Mouse (Mus musculus): ENCODE measurements around the gene Rusc2. TPM values are rescaled to one million over a fixed set of nuclear protein-coding genes. Genes with fewer than 3 reads are reported as not detected.

The Rusc2 gene
- polyA plus RNA-seq, 1 experiment from 2014 or later, result 11.8 TPM

DNA sequence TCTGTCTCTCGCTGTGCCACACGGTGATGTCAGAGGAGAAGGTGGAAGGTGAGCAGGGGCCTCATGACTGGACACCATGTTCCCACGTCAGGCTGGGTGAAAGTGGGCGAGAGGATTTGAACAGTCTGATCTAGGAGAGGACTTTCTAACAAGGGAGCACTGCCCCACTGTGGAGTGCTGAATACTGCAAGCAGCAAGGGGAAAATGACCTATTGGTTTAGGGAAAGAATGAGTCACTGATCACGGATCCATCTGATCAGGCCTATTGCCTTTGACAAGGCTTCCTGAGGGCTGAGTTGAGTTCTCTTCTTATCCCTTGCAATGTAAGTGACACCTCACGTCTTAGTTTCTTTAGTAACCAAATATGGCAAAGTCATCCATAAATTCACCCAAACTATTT is 28.1 kb upstream of the Rusc2 start:
- Histone ChIP-seq H3K4me3 (ENCODE audit: low read length) (no peak overlapping the region), H3K4me1 (ENCODE audit: control insufficient read depth, insufficient read depth, low read length) (no peaks in the 10 kb centered on the region), H3K4me2 (ENCODE audit: low read depth, low read length) (no peak overlapping the region), H3K27me3 (replicated peaks; ENCODE audit: control insufficient read depth, insufficient read depth, low read length) (no peaks in the 10 kb centered on the region), H3K36me3 (ENCODE audit: control insufficient read depth, insufficient read depth, low read length) (no peaks in the 10 kb centered on the region), H3K9ac (ENCODE audit: low read depth, low read length) (no peak overlapping the region), H3K9me3 (ENCODE audit: control insufficient read depth, low read length) (no peaks in the 10 kb centered on the region), H3K27ac (ENCODE audit: low read length) (no peak overlapping the region)
- ATAC-seq, result no peak
- 85% methylated on average over 6 of the region's 6 CpGs for WGBS

DNA sequence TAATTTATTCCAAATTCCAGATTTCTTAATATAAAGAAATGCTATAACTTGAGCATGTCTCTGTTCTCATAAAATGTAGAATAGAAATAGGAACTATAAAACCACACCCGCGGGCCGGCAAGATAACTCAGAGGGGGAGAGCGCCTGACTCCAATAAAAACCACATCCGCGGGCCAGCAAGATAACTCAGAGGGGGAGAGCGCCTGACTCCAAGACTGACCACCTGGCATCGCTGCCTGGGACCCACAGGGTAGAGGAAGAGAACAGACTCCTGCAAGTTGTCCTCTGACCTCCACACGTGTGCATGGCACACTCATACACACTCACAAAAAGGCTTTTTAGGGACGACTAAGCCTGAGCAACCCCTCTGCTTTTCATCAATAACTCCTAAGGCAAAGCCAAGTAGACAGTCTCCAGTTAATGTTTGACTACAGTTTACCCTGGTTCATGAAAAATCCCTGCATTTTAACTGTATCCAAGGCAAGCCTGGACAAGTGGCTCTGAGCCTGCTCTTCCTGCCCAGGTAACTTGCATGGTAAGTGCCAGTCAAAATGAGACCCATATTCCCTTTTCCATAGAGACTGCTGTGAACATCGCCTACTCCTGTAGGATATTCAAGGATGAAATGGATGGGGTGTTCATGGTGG is 16.7 kb upstream of the Rusc2 start:
- WGBS, result 59% methylated on average over 11 of the region's 11 CpGs
- H3K9ac ChIP-seq (ENCODE audit: low read depth, low read length), result no peak overlapping the region
- no peaks in the 10 kb centered on the region for H3K9me3 ChIP-seq (ENCODE audit: control insufficient read depth, low read length)
- H3K36me3 ChIP-seq (ENCODE audit: control insufficient read depth, insufficient read depth, low read length), result no peaks in the 10 kb centered on the region
- 0 out of 2 replicates have a peak overlapping the region, but pooled peaks have one; percentile 32 for H3K4me2 ChIP-seq (ENCODE audit: low read depth, low read length)
- ATAC-seq, result peak; percentile 92
- peaks cover 10% of the 10 kb centered on the region for H3K4me1 ChIP-seq (ENCODE audit: control insufficient read depth, insufficient read depth, low read length)
- no peak overlapping the region for H3K4me3 ChIP-seq (ENCODE audit: low read length)
- H3K27me3 ChIP-seq (replicated peaks; ENCODE audit: control insufficient read depth, insufficient read depth, low read length), result no peaks in the 10 kb centered on the region
- H3K27ac ChIP-seq (ENCODE audit: low read length), result peak overlapping the region; percentile 89

DNA sequence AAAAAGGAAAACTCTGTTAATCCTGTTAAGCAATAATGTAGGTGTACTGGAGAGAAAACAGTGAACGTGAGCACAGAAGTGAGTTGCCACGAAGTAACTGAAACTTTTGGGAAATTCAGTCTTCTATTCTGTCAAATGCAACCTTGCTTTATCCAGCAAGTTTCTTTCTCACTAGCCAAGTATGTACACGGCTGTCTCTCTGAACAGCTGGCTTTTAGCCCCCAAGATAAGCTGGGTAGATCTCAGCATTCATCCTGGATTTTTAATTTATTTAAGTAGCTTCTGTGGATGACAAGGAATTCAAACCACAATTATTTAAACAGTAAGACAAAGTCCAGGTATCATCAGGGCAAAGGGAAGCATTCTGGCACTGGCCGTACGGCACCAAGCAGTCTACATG is 14.5 kb upstream of the Rusc2 start:
- H3K27me3 ChIP-seq (replicated peaks; ENCODE audit: control insufficient read depth, insufficient read depth, low read length), result no peaks in the 10 kb centered on the region
- no peak overlapping the region for H3K4me2 ChIP-seq (ENCODE audit: low read depth, low read length)
- H3K9me3 ChIP-seq (ENCODE audit: control insufficient read depth, low read length), result no peaks in the 10 kb centered on the region
- peaks cover 10% of the 10 kb centered on the region for H3K4me1 ChIP-seq (ENCODE audit: control insufficient read depth, insufficient read depth, low read length)
- no peaks in the 10 kb centered on the region for H3K36me3 ChIP-seq (ENCODE audit: control insufficient read depth, insufficient read depth, low read length)
- no peak overlapping the region for H3K9ac ChIP-seq (ENCODE audit: low read depth, low read length)
- no peak overlapping the region for H3K27ac ChIP-seq (ENCODE audit: low read length)
- 62% methylated on average over 5 of the region's 5 CpGs for WGBS
- no peak for ATAC-seq
- H3K4me3 ChIP-seq (ENCODE audit: low read length), result no peak overlapping the region

DNA sequence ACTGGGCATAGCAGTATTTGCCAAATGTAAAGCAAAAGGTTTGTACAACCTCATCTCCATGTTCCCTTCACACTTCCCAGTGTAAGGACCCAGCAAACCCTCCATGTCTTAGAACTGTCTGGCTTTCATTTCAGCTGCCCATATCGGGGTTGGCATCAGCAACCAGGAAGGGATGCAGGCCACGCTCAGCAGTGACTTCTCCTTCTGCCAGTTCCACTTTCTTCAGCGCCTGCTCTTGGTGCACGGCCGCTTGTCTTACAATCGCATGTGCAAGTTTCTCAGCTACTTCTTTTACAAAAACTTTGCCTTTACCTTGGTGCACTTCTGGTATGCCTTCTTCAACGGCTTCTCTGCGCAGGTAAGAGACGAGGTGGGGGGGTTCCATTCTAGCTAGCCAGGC is 14.0 kb upstream of the Rusc2 start:
- Histone ChIP-seq H3K27me3 (replicated peaks; ENCODE audit: control insufficient read depth, insufficient read depth, low read length) (no peaks in the 10 kb centered on the region), H3K27ac (ENCODE audit: low read length) (no peak overlapping the region), H3K36me3 (ENCODE audit: control insufficient read depth, insufficient read depth, low read length) (no peaks in the 10 kb centered on the region), H3K4me3 (ENCODE audit: low read length) (no peak overlapping the region), H3K4me1 (ENCODE audit: control insufficient read depth, insufficient read depth, low read length) (peaks cover 8% of the 10 kb centered on the region), H3K9ac (ENCODE audit: low read depth, low read length) (no peak overlapping the region), H3K4me2 (ENCODE audit: low read depth, low read length) (no peak overlapping the region), H3K9me3 (ENCODE audit: control insufficient read depth, low read length) (no peaks in the 10 kb centered on the region)
- WGBS, result 87% methylated on average over 9 of the region's 9 CpGs
- no peak for ATAC-seq

DNA sequence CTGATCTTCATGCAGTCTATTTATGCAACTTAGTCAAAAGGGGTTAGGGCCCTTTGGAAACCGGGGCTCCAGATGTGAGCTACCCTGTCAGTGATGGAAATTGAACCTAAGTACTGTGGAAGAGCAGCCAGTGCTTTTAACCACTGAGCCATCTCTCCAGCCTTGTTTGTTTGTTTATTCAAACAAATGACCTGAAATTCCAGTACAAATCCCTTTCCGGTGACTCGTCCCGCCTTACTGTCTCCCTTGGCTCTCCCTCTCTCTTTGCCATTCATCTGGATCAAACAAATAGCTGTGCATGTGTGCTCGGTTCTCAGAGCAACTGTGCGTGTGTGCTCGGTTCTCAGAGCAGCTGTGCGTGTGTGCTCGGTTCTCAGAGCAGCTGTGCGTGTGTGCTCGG is 10.4 kb upstream of the Rusc2 start:
- Histone ChIP-seq H3K27ac (ENCODE audit: low read length) (no peak overlapping the region), H3K9ac (ENCODE audit: low read depth, low read length) (no peak overlapping the region), H3K27me3 (replicated peaks; ENCODE audit: control insufficient read depth, insufficient read depth, low read length) (no peaks in the 10 kb centered on the region), H3K4me2 (ENCODE audit: low read depth, low read length) (no peak overlapping the region), H3K36me3 (ENCODE audit: control insufficient read depth, insufficient read depth, low read length) (no peaks in the 10 kb centered on the region), H3K4me1 (ENCODE audit: control insufficient read depth, insufficient read depth, low read length) (peaks cover 4% of the 10 kb centered on the region; the same call in 1 of the 2 replicates), H3K4me3 (ENCODE audit: low read length) (no peak overlapping the region), H3K9me3 (ENCODE audit: control insufficient read depth, low read length) (no peaks in the 10 kb centered on the region)
- no peak for ATAC-seq
- WGBS, result 64% methylated on average over 11 of the region's 11 CpGs

DNA sequence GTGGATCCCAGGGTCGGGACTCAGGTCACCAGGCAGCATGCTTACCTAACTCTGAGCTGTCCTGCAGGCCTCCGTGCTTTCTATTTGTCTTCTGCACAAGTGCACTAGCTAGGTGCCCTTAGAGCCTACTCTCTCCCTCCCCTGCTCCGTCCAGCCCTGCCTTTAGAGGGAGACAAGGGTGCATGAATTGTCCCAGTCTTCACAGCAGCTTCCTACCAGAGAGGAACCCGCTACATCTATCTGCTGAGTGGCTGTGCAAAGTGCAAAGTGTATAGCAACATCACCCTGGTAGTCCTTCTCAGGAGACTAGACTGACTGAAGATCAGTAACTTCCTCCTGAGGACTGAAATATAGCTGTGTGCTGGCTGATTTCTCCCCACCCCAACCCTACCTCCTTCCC is 9.6 kb upstream of the Rusc2 start:
- ATAC-seq, result peak; percentile 77
- no peaks in the 10 kb centered on the region for H3K9me3 ChIP-seq (ENCODE audit: control insufficient read depth, low read length)
- H3K36me3 ChIP-seq (ENCODE audit: control insufficient read depth, insufficient read depth, low read length), result no peaks in the 10 kb centered on the region
- no peaks in the 10 kb centered on the region for H3K27me3 ChIP-seq (replicated peaks; ENCODE audit: control insufficient read depth, insufficient read depth, low read length)
- no peak overlapping the region for H3K4me3 ChIP-seq (ENCODE audit: low read length)
- no peak overlapping the region for H3K9ac ChIP-seq (ENCODE audit: low read depth, low read length)
- no peak overlapping the region for H3K4me2 ChIP-seq (ENCODE audit: low read depth, low read length)
- peaks cover 4% of the 10 kb centered on the region; the same call in 1 of the 2 replicates for H3K4me1 ChIP-seq (ENCODE audit: control insufficient read depth, insufficient read depth, low read length)
- 53% methylated on average over 4 of the region's 4 CpGs for WGBS
- peak overlapping the region; percentile 14; the same call in 1 of the 2 replicates for H3K27ac ChIP-seq (ENCODE audit: low read length)

DNA sequence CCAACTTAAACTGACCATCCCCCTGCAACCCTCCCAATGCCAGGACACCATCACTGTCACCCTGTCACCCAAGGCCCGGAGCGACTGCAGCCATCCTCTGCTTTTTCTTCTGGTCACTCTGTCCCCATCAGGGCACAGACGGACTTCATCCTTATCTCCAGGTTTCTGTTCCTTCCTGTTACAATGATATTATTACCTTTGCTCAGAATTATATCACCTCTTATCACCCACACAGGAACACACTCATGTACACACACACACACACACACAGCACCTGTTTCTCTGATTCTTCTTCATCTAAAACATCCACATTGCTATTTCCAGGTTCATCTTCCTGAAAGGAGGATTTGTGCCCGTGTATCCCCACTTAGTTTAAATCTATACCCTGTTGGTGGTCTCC is 7.5 kb upstream of the Rusc2 start:
- Histone ChIP-seq H3K36me3 (ENCODE audit: control insufficient read depth, insufficient read depth, low read length) (no peaks in the 10 kb centered on the region), H3K9me3 (ENCODE audit: control insufficient read depth, low read length) (no peaks in the 10 kb centered on the region), H3K9ac (ENCODE audit: low read depth, low read length) (no peak overlapping the region), H3K4me1 (ENCODE audit: control insufficient read depth, insufficient read depth, low read length) (peaks cover 4% of the 10 kb centered on the region; the same call in 1 of the 2 replicates), H3K4me3 (ENCODE audit: low read length) (no peak overlapping the region), H3K4me2 (ENCODE audit: low read depth, low read length) (no peak overlapping the region), H3K27ac (ENCODE audit: low read length) (no peak overlapping the region), H3K27me3 (replicated peaks; ENCODE audit: control insufficient read depth, insufficient read depth, low read length) (no peaks in the 10 kb centered on the region)
- no peak for ATAC-seq
- 76% methylated on average over 4 of the region's 4 CpGs for WGBS

DNA sequence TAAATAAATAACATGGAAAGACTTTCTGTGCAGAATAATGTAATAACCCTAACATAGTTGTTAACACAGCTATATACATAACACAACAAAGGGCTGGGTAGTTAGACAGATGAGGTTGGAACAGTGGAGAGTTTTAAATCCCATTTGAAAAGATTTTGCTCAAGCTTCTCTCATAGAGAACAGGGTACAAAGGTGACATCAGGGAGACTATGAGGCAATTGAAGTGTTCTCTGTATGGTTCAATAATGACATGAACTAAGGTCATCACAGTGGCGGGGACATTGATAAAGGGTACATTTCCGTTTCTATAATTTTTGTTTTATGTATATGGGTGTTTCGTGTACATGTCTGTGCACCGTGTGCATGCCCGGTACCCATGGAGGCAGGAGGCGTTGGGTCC is 2.2 kb upstream of the Rusc2 start:
- H3K4me3 ChIP-seq (ENCODE audit: low read length), result no peak overlapping the region
- H3K36me3 ChIP-seq (ENCODE audit: control insufficient read depth, insufficient read depth, low read length), result no peaks in the 10 kb centered on the region
- no peak overlapping the region for H3K4me2 ChIP-seq (ENCODE audit: low read depth, low read length)
- H3K27ac ChIP-seq (ENCODE audit: low read length), result peak overlapping the region; percentile 48; the same call in 1 of the 2 replicates
- H3K9me3 ChIP-seq (ENCODE audit: control insufficient read depth, low read length), result no peaks in the 10 kb centered on the region
- peaks cover 19% of the 10 kb centered on the region for H3K4me1 ChIP-seq (ENCODE audit: control insufficient read depth, insufficient read depth, low read length)
- 81% methylated on average over 6 of the region's 6 CpGs for WGBS
- no peak overlapping the region for H3K9ac ChIP-seq (ENCODE audit: low read depth, low read length)
- no peaks in the 10 kb centered on the region for H3K27me3 ChIP-seq (replicated peaks; ENCODE audit: control insufficient read depth, insufficient read depth, low read length)
- ATAC-seq, result no peak

DNA sequence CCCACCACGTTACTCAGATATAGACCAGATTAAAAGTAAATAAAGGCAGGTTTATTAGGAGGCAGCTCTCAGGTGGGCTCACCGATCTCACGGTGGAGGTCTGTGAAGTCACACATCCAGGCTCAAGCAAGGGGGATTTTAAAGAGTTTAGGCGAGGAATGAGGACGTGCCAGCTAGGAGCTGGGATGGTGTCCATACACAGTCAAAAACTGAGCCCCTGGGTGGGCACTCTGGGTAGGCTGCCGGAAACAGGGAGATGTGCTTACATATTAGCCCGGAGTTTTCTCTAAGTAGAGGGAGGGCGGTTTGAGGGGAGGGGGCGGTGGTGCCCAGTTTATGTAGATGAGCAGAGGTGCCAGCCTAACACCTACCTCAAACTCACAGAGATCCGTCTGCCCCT is 828 bp upstream of the Rusc2 start:
- 34% methylated on average over 10 of the region's 10 CpGs for WGBS
- Histone ChIP-seq H3K4me2 (ENCODE audit: low read depth, low read length) (peak overlapping the region; percentile 81), H3K9ac (ENCODE audit: low read depth, low read length) (peak overlapping the region; percentile 92), H3K4me3 (ENCODE audit: low read length) (peak overlapping the region; percentile 77), H3K4me1 (ENCODE audit: control insufficient read depth, insufficient read depth, low read length) (peaks cover 19% of the 10 kb centered on the region), H3K27me3 (replicated peaks; ENCODE audit: control insufficient read depth, insufficient read depth, low read length) (no peaks in the 10 kb centered on the region), H3K9me3 (ENCODE audit: control insufficient read depth, low read length) (no peaks in the 10 kb centered on the region), H3K27ac (ENCODE audit: low read length) (peak overlapping the region; percentile 84), H3K36me3 (ENCODE audit: control insufficient read depth, insufficient read depth, low read length) (no peaks in the 10 kb centered on the region)
- peak; percentile 3; the same call in 1 of the 2 replicates for ATAC-seq

All from intestine, embryonic 16.5 days (tissue).